Mouse (Mus musculus) CH12.LX (cell line): ENCODE measurements around the gene Prdx2. TPM values are rescaled to one million over a fixed set of nuclear protein-coding genes. Genes with fewer than 3 reads are reported as not detected.

Source experiments
- DNase-seq: peaks from one replicate; pipeline ENCODE4 v3.0.0-alpha.2; 2013; ENCODE audit errors: extremely low read depth
- H3K27ac ChIP-seq: 2 replicates; pipeline ENCODE4 v1.5.1; 2012; ENCODE audit warnings: low read depth, mild to moderate bottlenecking, control low read depth, moderate library complexity; ENCODE audit not compliant: insufficient read depth
- H3K27me3 ChIP-seq: replicated peaks from 2 replicates; pipeline ENCODE3; 2012; ENCODE audit warnings: inconsistent platforms
- H3K36me3 ChIP-seq, 2 experiments: replicated peaks in 1 of 2; 2 replicates each; pipeline versions ENCODE3 to v1.6.1; 2012; ENCODE audit warnings: inconsistent platforms in 1 of 2, low read length in 1 of 2, mild to moderate bottlenecking in 1 of 2, mixed read lengths in 1 of 2, moderate library complexity in 1 of 2; ENCODE audit not compliant: control insufficient read depth in 1 of 2, insufficient read depth in 1 of 2
- H3K4me1 ChIP-seq, 2 experiments: 2 replicates each; pipeline ENCODE4 v1.6.1; 2012; ENCODE audit warnings: inconsistent platforms in 1 of 2, moderate library complexity in 1 of 2; ENCODE audit not compliant: insufficient read depth in 2 of 2, control insufficient read depth in 1 of 2
- H3K4me2 ChIP-seq: 2 replicates; pipeline ENCODE4 v1.6.1; 2012; ENCODE audit warnings: low read depth, mild to moderate bottlenecking, control low read depth; ENCODE audit not compliant: poor library complexity, insufficient read depth, severe bottlenecking
- H3K4me3 ChIP-seq, 3 experiments: fragments of 150-350 bp in 1 of 3; sonication (generic) in 1 of 3; replicated peaks in 1 of 3; 2 replicates each; pipeline versions ENCODE3 to v1.5.1; 2011 to 2012; ENCODE audit warnings: low read depth in 2 of 3, low read length in 2 of 3, mild to moderate bottlenecking in 2 of 3, moderate library complexity in 2 of 3, control low read depth in 1 of 3, improper control_type of control experiment in 1 of 3, inconsistent platforms in 1 of 3, mixed read lengths in 1 of 3; ENCODE audit not compliant: poor library complexity in 1 of 3
- H3K79me2 ChIP-seq: replicated peaks from 2 replicates; pipeline ENCODE4 v1.6.1; 2012; ENCODE audit warnings: mild to moderate bottlenecking, moderate library complexity; ENCODE audit not compliant: control insufficient read depth, poor library complexity, insufficient read depth, severe bottlenecking; ENCODE audit errors: extremely low read depth
- H3K9ac ChIP-seq: 2 replicates; pipeline ENCODE4 v1.6.1; 2012; ENCODE audit warnings: low read depth, mild to moderate bottlenecking, control low read depth, moderate library complexity; ENCODE audit not compliant: insufficient read depth
- H3K9me3 ChIP-seq: replicated peaks from 2 replicates; pipeline ENCODE3; 2012; ENCODE audit warnings: low read length, inconsistent platforms, mixed read lengths
- BHLHE40 ChIP-seq: IDR thresholded peaks from 2 replicates; pipeline ENCODE4 v1.6.1; 2011; ENCODE audit warnings: mild to moderate bottlenecking, low read depth, low read length, improper control_type of control experiment
- CTCF ChIP-seq, 2 experiments: IDR thresholded peaks in 1 of 2; conservative IDR thresholded peaks in 1 of 2; 2 replicates each; pipeline ENCODE4 v1.5.1; 2011 to 2012; ENCODE audit warnings: low read depth in 2 of 2, low read length in 2 of 2, improper control_type of control experiment in 1 of 2, inconsistent platforms in 1 of 2, mild to moderate bottlenecking in 1 of 2, moderate library complexity in 1 of 2
- E2F4 ChIP-seq: IDR thresholded peaks from 2 replicates; pipeline ENCODE4 v1.6.1; 2011; ENCODE audit warnings: low read depth, low read length, improper control_type of control experiment; ENCODE audit not compliant: insufficient replicate concordance
- ELF1 ChIP-seq: IDR thresholded peaks from 2 replicates; pipeline ENCODE4 v1.6.1; 2014; ENCODE audit warnings: low read depth, mild to moderate bottlenecking, inconsistent platforms, low read length, improper control_type of control experiment
- GABPA ChIP-seq: IDR thresholded peaks from 2 replicates; pipeline ENCODE4 v1.6.1; 2012; ENCODE audit warnings: low read depth, low read length, improper control_type of control experiment, inconsistent platforms; ENCODE audit not compliant: insufficient replicate concordance
- HCFC1 ChIP-seq: IDR thresholded peaks from 2 replicates; pipeline ENCODE4 v1.6.1; 2012; ENCODE audit warnings: low read depth, mild to moderate bottlenecking, inconsistent platforms, low read length, improper control_type of control experiment
- JUN ChIP-seq: IDR thresholded peaks from 2 replicates; pipeline ENCODE4 v1.6.1; 2011; ENCODE audit warnings: low read depth, mild to moderate bottlenecking, low read length, improper control_type of control experiment, moderate library complexity; ENCODE audit not compliant: insufficient read depth
- MAZ ChIP-seq: IDR thresholded peaks from 2 replicates; pipeline ENCODE4 v1.6.1; 2012; ENCODE audit warnings: low read depth, mild to moderate bottlenecking, inconsistent platforms, low read length, improper control_type of control experiment, moderate library complexity
- MEF2A ChIP-seq: IDR thresholded peaks from 2 replicates; pipeline ENCODE4 v1.6.1; 2014; ENCODE audit warnings: low read depth, mild to moderate bottlenecking, inconsistent platforms, low read length, improper control_type of control experiment, borderline replicate concordance
- MXI1 ChIP-seq: IDR thresholded peaks from 2 replicates; pipeline ENCODE4 v1.6.1; 2011; ENCODE audit warnings: mild to moderate bottlenecking, low read depth, low read length, improper control_type of control experiment
- POLR2AphosphoS2 ChIP-seq: IDR thresholded peaks from 2 replicates; pipeline ENCODE4 v1.6.1; 2011; ENCODE audit warnings: low read depth, low read length, improper control_type of control experiment
- RAD21 ChIP-seq: IDR thresholded peaks from 2 replicates; pipeline ENCODE4 v1.6.1; 2011; ENCODE audit warnings: low read depth, mild to moderate bottlenecking, low read length, improper control_type of control experiment, moderate library complexity
- SIN3A ChIP-seq: IDR thresholded peaks from 2 replicates; pipeline ENCODE4 v1.6.1; 2012; ENCODE audit warnings: low read length, improper control_type of control experiment, inconsistent platforms
- SMC3 ChIP-seq: IDR thresholded peaks from 2 replicates; pipeline ENCODE4 v1.6.1; 2011; ENCODE audit warnings: low read depth, low read length, improper control_type of control experiment
- USF1 ChIP-seq: IDR thresholded peaks from 2 replicates; pipeline ENCODE4 v1.6.1; 2014; ENCODE audit warnings: low read depth, mild to moderate bottlenecking, inconsistent platforms, low read length, improper control_type of control experiment
- ZMIZ1 ChIP-seq: IDR thresholded peaks from 2 replicates; pipeline ENCODE4 v1.6.1; 2012; ENCODE audit warnings: low read depth, mild to moderate bottlenecking, inconsistent platforms, low read length, improper control_type of control experiment
- dilution Hi-C: fragments of 300-500 bp; cut with MboI; formaldehyde crosslinking; loops from 2 replicates; pipeline ENCODE4 v1.14.3; 2020; ENCODE audit warnings: low sequenced_read_pairs; ENCODE audit not compliant: extremely low pct_unique_long_range_greater_than_20kb, extremely low pct_ligation_motif_present
- in situ Hi-C: fragments of 300-500 bp; cut with MboI; formaldehyde crosslinking; loops from 3 replicates; pipeline ENCODE4 v1.14.3; 2019; ENCODE audit warnings: low sequenced_read_pairs, low pct_ligation_motif_present, low pct_unique_long_range_greater_than_20kb, mixed read lengths
- polyA plus RNA-seq: library from polyadenylated mRNA; unstranded; fragments of >175 nt; gene quantifications from 2 replicates; pipeline ENCODE4 v1.2.1, GENCODE M21; 2012; ENCODE audit warnings: low read depth; ENCODE audit not compliant: insufficient read length
- total RNA-seq, 2 experiments: library from RNA; depleted of rRNA; stranded (reverse); fragments of 300-350 nt in 1 of 2; fragments of >200 nt in 1 of 2; gene quantifications; 2 replicates each; pipeline ENCODE4 v1.2.3; 2012 to 2014

The Prdx2 gene
- total and polyA plus RNA-seq, 3 experiments = 158 to 232 (median 218) TPM

DNA sequence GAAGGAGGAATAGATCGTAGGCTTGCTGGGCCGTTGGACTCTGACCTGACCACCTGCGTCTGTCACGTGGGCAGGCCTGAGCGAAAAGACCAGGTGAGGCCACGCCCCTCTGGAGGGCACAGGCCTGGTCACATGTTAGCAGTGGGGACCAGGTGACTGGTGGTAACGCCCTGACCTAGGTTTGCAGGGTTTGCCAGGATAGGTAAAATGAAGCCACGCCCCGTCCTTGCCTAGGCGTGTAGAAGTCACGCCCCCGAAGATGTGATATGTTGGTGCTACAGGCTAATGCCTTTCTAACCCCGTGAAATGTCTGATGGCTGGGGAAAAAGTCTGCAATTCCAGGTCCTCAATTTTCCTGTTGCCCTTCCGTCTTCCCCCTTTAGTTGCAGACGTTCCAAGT lies 21.4 kb downstream of the Prdx2 start:
- peak overlapping the region; percentile 62 to 79 (median 70) for H3K4me3 ChIP-seq
- H3K4me2 ChIP-seq = peak overlapping the region; percentile 55
- peak overlapping the region; percentile 78 for H3K9ac ChIP-seq
- H3K27me3 ChIP-seq = no peaks in the 10 kb centered on the region
- H3K79me2 ChIP-seq = no peaks in the 10 kb centered on the region
- no peaks in the 10 kb centered on the region for H3K9me3 ChIP-seq
- peaks cover 22 to 40% of the 10 kb centered on the region in 2 experiments for H3K4me1 ChIP-seq
- H3K27ac ChIP-seq = peak overlapping the region; percentile 10; the same call in 1 of the 2 replicates
- H3K36me3 ChIP-seq = peaks cover 11 to 33% of the 10 kb centered on the region in 2 experiments
- in situ Hi-C loops (loop anchor here (5.0 kb wide), 1 partner anchor 36 kb away; the partner anchor contains the start of genes Asna1 and Trir), dilution Hi-C loops (no loop called here)
- TF ChIP-seq USF1 (peak; percentile 53), HCFC1 (no peak)
- peak; percentile 63 for DNase-seq

DNA sequence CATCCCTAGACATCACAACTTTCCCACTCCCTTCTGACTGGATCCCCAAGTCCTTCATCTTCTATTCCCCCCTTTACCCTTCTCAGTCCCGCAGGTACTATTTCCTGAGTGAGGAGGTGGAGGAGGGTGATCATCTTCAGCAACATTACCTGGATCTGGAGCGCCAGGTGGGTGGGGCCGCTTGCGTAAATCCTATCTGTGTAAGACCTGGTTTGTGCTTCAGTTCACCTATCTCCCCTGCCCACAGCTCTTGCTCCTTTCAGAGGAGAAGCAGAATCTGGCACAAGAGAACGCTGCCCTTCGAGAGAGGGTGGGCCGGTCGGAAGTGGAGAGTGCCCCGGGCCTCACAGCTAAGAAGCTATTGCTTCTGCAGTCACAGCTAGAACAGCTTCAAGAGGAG lies 25.0 kb downstream of the Prdx2 start:
- DNase-seq = no peak
- Histone ChIP-seq H3K27me3 (no peaks in the 10 kb centered on the region), H3K9me3 (no peaks in the 10 kb centered on the region), H3K27ac (no peak overlapping the region), H3K4me2 (no peak overlapping the region), H3K4me3 (no peak overlapping the region), H3K4me1 (peaks cover 10 to 27% of the 10 kb centered on the region in 2 experiments), H3K79me2 (no peaks in the 10 kb centered on the region), H3K9ac (no peak overlapping the region), H3K36me3 (peaks cover 22 to 58% of the 10 kb centered on the region in 2 experiments)
- dilution Hi-C loops = no loop called here
- in situ Hi-C loops = loop anchor here (5.0 kb wide), 1 partner anchor 33 kb away; the partner anchor contains the start of genes Asna1 and Trir
- TF ChIP-seq POLR2AphosphoS2 (no peak), GABPA (no peak), USF1 (no peak)

DNA sequence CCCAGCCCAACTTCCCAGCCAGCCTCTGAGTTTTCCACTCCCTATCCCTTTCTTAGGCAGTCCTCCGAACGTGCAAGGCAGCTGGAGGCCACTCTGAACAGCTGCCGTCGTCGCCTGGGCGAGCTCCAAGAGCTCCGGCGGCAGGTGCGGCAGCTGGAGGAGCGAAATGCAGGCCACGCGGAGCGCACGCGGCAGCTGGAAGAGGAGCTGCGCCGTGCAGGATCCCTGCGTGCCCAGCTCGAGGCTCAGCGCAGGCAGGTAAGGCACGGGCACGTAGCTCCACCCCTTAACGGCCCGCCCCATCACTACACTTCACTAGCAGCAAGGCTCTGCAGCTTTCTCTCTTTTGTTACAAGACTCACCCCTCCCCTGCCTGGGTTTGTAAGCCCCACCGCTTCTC lies 26.3 kb downstream of the Prdx2 start:
- dilution Hi-C loops = no loop called here

DNA sequence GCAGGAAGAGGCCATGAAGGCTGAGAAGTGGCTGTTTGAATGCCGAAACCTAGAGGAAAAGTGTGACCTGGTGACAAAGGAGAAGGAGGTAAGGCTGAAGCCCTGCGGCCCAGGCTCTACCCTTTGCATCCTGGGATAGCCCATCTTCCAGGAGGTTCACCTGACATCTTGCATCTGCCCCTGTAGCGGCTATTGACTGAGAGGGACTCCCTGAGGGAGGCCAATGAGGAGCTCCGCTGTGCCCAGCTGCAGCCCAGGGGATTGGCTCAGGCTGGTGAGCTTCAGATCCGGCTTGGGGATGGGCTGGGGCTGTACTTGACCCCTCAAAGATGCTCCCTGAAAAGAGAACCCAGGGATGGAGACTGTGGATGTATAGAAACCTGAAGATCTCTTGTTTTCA lies 27.6 kb downstream of the Prdx2 start:
- in situ Hi-C loops (no loop called here), dilution Hi-C loops (no loop called here)
- H3K36me3 ChIP-seq = peaks cover 26 to 65% of the 10 kb centered on the region in 2 experiments

More for the DNA sequence above, 26.3 kb downstream of the Prdx2 start:
- TF ChIP-seq JUN = no peak
- no peak for TF ChIP-seq MAZ
- Histone ChIP-seq H3K27ac (no peak overlapping the region), H3K4me2 (no peak overlapping the region), H3K4me1 (peaks cover 10 to 25% of the 10 kb centered on the region in 2 experiments), H3K79me2 (no peaks in the 10 kb centered on the region), H3K9me3 (no peaks in the 10 kb centered on the region), H3K36me3 (peaks cover 22 to 58% of the 10 kb centered on the region in 2 experiments), H3K27me3 (no peaks in the 10 kb centered on the region), H3K4me3 (no peak overlapping the region), H3K9ac (no peak overlapping the region)
- in situ Hi-C loops = no loop called here
- no peak for DNase-seq

More for the DNA sequence above, 27.6 kb downstream of the Prdx2 start:
- Histone ChIP-seq H3K4me3 (no peak overlapping the region), H3K79me2 (no peaks in the 10 kb centered on the region), H3K4me1 (peaks cover 4 to 16% of the 10 kb centered on the region in 2 experiments), H3K27me3 (no peaks in the 10 kb centered on the region), H3K9ac (no peak overlapping the region), H3K9me3 (no peaks in the 10 kb centered on the region), H3K4me2 (no peak overlapping the region), H3K27ac (no peak overlapping the region)
- no peak for TF ChIP-seq MEF2A
- no peak for TF ChIP-seq ZMIZ1
- TF ChIP-seq ELF1 = no peak
- no peak for TF ChIP-seq RAD21
- TF ChIP-seq MXI1 = no peak
- no peak for TF ChIP-seq SIN3A
- no peak for TF ChIP-seq E2F4
- TF ChIP-seq CTCF (conservative IDR thresholded peaks at IDR 0.05 in 1 of 2, IDR thresholded peaks at IDR 0.05 in 1 of 2; ENCODE audit: low read depth in 2 of 2, low read length in 2 of 2) = no peak
- TF ChIP-seq SMC3 = no peak
- no peak for TF ChIP-seq BHLHE40
- DNase-seq = no peak
